Mouse (Mus musculus) lung, embryonic 14.5 days (tissue): Measurements from ENCODE around the gene E2f8. TPM values are rescaled to one million over a fixed set of nuclear protein-coding genes. Genes with fewer than 3 reads are reported as not detected.

Experiments
- ATAC-seq: fragments of 200-750 bp; cut with Nextera tagmentation; 2 replicates; pipeline ENCODE4 v1.8.0; 2017; ENCODE audit warnings: mild to moderate bottlenecking, moderate TSS enrichment, moderate library complexity; ENCODE audit not compliant: insufficient read depth
- DNase-seq: peaks from one replicate; pipeline ENCODE4 v3.0.0-alpha.2; 2015
- H3K27ac ChIP-seq: fragments of 300-500 bp; sonication (generic); 2 replicates; pipeline ENCODE4 v1.5.1; 2014; ENCODE audit warnings: low read depth, mild to moderate bottlenecking, moderate library complexity
- H3K27me3 ChIP-seq: fragments of 300-500 bp; sonication (generic); 2 replicates; pipeline ENCODE4 v1.6.1; 2014; ENCODE audit warnings: low read length, control low read depth; ENCODE audit not compliant: insufficient read depth
- H3K36me3 ChIP-seq: fragments of 300-500 bp; sonication (generic); 2 replicates; pipeline ENCODE4 v1.6.1; 2014; ENCODE audit warnings: control low read depth; ENCODE audit not compliant: insufficient read depth
- H3K4me1 ChIP-seq: fragments of 300-500 bp; sonication (generic); 2 replicates; pipeline ENCODE4 v1.6.1; 2014; ENCODE audit warnings: antibody characterized with exemption, control low read depth; ENCODE audit not compliant: insufficient read depth
- H3K4me2 ChIP-seq: fragments of 300-500 bp; sonication (generic); 2 replicates; pipeline ENCODE4 v1.6.1; 2014; ENCODE audit warnings: mild to moderate bottlenecking
- H3K4me3 ChIP-seq: fragments of 300-500 bp; sonication (generic); 2 replicates; pipeline ENCODE4 v1.5.1; 2014; ENCODE audit warnings: low read depth, low read length
- H3K9ac ChIP-seq: fragments of 300-500 bp; sonication (generic); 2 replicates; pipeline ENCODE4 v1.6.1; 2014
- H3K9me3 ChIP-seq: fragments of 300-500 bp; sonication (generic); 2 replicates; pipeline ENCODE4 v1.6.1; 2016; ENCODE audit warnings: low read depth, low read length, control low read depth
- CTCF ChIP-seq: IDR thresholded peaks from 2 replicates; pipeline ENCODE4 v1.5.1; 2016; ENCODE audit warnings: antibody characterized with exemption, low read depth
- WGBS: fragments of 180-500 bp; shearing (Covaris S2); extraction: QIAGEN DNeasy Blood & Tissue Kit; methylation state at CpG from one replicate; pipeline ENCODE4 v1.1.7; 2014; 5-methylcytosine and 5-hydroxymethylcytosine counted together
- polyA plus RNA-seq: library from polyadenylated mRNA; unstranded; fragments of >200 nt; fragmentation: Nextera tagmentation; extraction: Ambion mirVana; gene quantifications from 2 replicates; pipeline ENCODE4 v1.2.1, GENCODE M21; 2014

E2f8 gene
- polyA plus RNA-seq, 1 experiment from 2014 or later, result 27.8 TPM

- Histone ChIP-seq H3K9me3 (no peaks in the 10 kb centered on the region), H3K4me1 (no peaks in the 10 kb centered on the region), H3K4me2 (no peak overlapping the region), H3K4me3 (no peak overlapping the region), H3K9ac (no peak overlapping the region), H3K27ac (no peak overlapping the region), H3K36me3 (peaks cover 100% of the 10 kb centered on the region), H3K27me3 (no peaks in the 10 kb centered on the region)
- ATAC-seq, result no peak
- no peak for TF ChIP-seq CTCF
- DNase-seq, result no peak
- 83% methylated on average over 6 of the region's 6 CpGs for WGBS
Measured at GRCm38 (mm10) chr7:48870144-48870543, 11.3 kb downstream of the E2f8 start.

GRCm38 (mm10) chr7:48867576-48867975, 13.8 kb downstream of the E2f8 start:
- no peaks in the 10 kb centered on the region for H3K27me3 ChIP-seq

GRCm38 (mm10) chr7:48864671-48865458, 16.5 kb downstream of the E2f8 start:
- TF ChIP-seq CTCF, result no peak
- H3K27me3 ChIP-seq, result no peaks in the 10 kb centered on the region
- H3K27ac ChIP-seq, result no peak overlapping the region
- no peaks in the 10 kb centered on the region for H3K4me1 ChIP-seq
- 88% methylated on average over 9 of the region's 9 CpGs for WGBS
- no peak overlapping the region for H3K4me3 ChIP-seq
- no peak overlapping the region for H3K4me2 ChIP-seq
- DNase-seq, result no peak
- H3K9ac ChIP-seq, result no peak overlapping the region
- peaks cover 57% of the 10 kb centered on the region for H3K36me3 ChIP-seq
- H3K9me3 ChIP-seq, result no peaks in the 10 kb centered on the region
- ATAC-seq, result no peak

More at GRCm38 (mm10) chr7:48867576-48867975, 13.8 kb downstream of the E2f8 start:
- H3K9ac ChIP-seq, result no peak overlapping the region
- 92% methylated on average over 18 of the region's 18 CpGs for WGBS
- DNase-seq, result no peak
- no peaks in the 10 kb centered on the region for H3K4me1 ChIP-seq
- H3K27ac ChIP-seq, result no peak overlapping the region
- no peak overlapping the region for H3K4me3 ChIP-seq
- no peak for ATAC-seq
- no peaks in the 10 kb centered on the region for H3K9me3 ChIP-seq
- no peak for TF ChIP-seq CTCF
- H3K4me2 ChIP-seq, result no peak overlapping the region
- H3K36me3 ChIP-seq, result peaks cover 84% of the 10 kb centered on the region

GRCm38 (mm10) chr7:48864199-48864598, 17.2 kb downstream of the E2f8 start:
- Histone ChIP-seq H3K4me2 (no peak overlapping the region), H3K4me3 (no peak overlapping the region), H3K27me3 (no peaks in the 10 kb centered on the region), H3K9ac (no peak overlapping the region), H3K9me3 (no peaks in the 10 kb centered on the region), H3K4me1 (no peaks in the 10 kb centered on the region), H3K27ac (no peak overlapping the region), H3K36me3 (peaks cover 50% of the 10 kb centered on the region)
- ATAC-seq, result peak; percentile 32; the same call in 1 of the 2 replicates
- no peak for DNase-seq
- no peak for TF ChIP-seq CTCF

- 79% methylated on average over 4 of the region's 4 CpGs for WGBS
- Histone ChIP-seq H3K27me3 (no peaks in the 10 kb centered on the region), H3K9me3 (no peaks in the 10 kb centered on the region), H3K9ac (no peak overlapping the region), H3K27ac (no peak overlapping the region), H3K36me3 (peaks cover 26% of the 10 kb centered on the region), H3K4me3 (no peak overlapping the region), H3K4me1 (no peaks in the 10 kb centered on the region), H3K4me2 (no peak overlapping the region)
- TF ChIP-seq CTCF, result no peak
- ATAC-seq, result no peak
- no peak for DNase-seq
Measured at GRCm38 (mm10) chr7:48861796-48862195, 19.6 kb downstream of the E2f8 start.

- TF ChIP-seq CTCF, result no peak
- no peak overlapping the region for H3K27ac ChIP-seq
- WGBS, result 41% methylated on average over 1 of the region's 1 CpGs
- H3K36me3 ChIP-seq, result peaks cover 18% of the 10 kb centered on the region
- no peak overlapping the region for H3K4me3 ChIP-seq
- no peak overlapping the region for H3K4me2 ChIP-seq
- H3K27me3 ChIP-seq, result no peaks in the 10 kb centered on the region
- no peak for DNase-seq
- H3K9me3 ChIP-seq, result no peaks in the 10 kb centered on the region
- no peak overlapping the region for H3K9ac ChIP-seq
- ATAC-seq, result no peak
- no peaks in the 10 kb centered on the region for H3K4me1 ChIP-seq
Measured at GRCm38 (mm10) chr7:48860948-48861347, 20.4 kb downstream of the E2f8 start.

- DNase-seq (no peak), ATAC-seq (no peak)
- H3K9me3 ChIP-seq, result no peaks in the 10 kb centered on the region
- TF ChIP-seq CTCF, result no peak
- peaks cover 5% of the 10 kb centered on the region; the same call in 1 of the 2 replicates for H3K36me3 ChIP-seq
- H3K4me2 ChIP-seq, result no peak overlapping the region
- no peak overlapping the region for H3K9ac ChIP-seq
- H3K27me3 ChIP-seq, result no peaks in the 10 kb centered on the region
- no peaks in the 10 kb centered on the region for H3K4me1 ChIP-seq
- no peak overlapping the region for H3K27ac ChIP-seq
- WGBS, result 64% methylated on average over 4 of the region's 4 CpGs
- H3K4me3 ChIP-seq, result no peak overlapping the region
Measured at GRCm38 (mm10) chr7:48859362-48859761, 22.0 kb downstream of the E2f8 start.
